Mouse (Mus musculus): ENCODE results near the gene Slc39a11. TPM values are rescaled to one million over a fixed set of nuclear protein-coding genes. Genes with fewer than 3 reads are reported as not detected.
"Not testable (repeated sequence)": the region's sequence is repeated elsewhere in the genome, so short reads cannot be mapped to it uniquely, and the experiment has no call there.

Slc39a11 gene
- polyA plus RNA-seq, 2 experiments from 2014 or later = 12.5 to 17.1 TPM

GRCm38 (mm10) chr11:113667122-113667521 is 17.2 kb upstream of the Slc39a11 start:
- ATAC-seq = no peak

GRCm38 (mm10) chr11:113666648-113667047 is 16.8 kb upstream of the Slc39a11 start:
- ATAC-seq = peak; percentile 60

- ATAC-seq = no peak
These were observed 16.3 kb upstream of the Slc39a11 start for GRCm38 (mm10) chr11:113666205-113666604.

GRCm38 (mm10) chr11:113664279-113664678 is 14.4 kb upstream of the Slc39a11 start:
- no peak for ATAC-seq

GRCm38 (mm10) chr11:113661835-113662351 is 12.0 kb upstream of the Slc39a11 start:
- no peak for ATAC-seq

GRCm38 (mm10) chr11:113660940-113661339 is 11.1 kb upstream of the Slc39a11 start:
- ATAC-seq = no peak

- not testable (repeated sequence) for ATAC-seq
These were observed 10.3 kb upstream of the Slc39a11 start for GRCm38 (mm10) chr11:113660213-113660612.

- peak; percentile 67 for ATAC-seq
These were observed 8.9 kb upstream of the Slc39a11 start for GRCm38 (mm10) chr11:113658763-113659162.

- no peak for ATAC-seq
These were observed 8.4 kb upstream of the Slc39a11 start for GRCm38 (mm10) chr11:113658319-113658718.

- no peak for ATAC-seq
These were observed 7.3 kb upstream of the Slc39a11 start for GRCm38 (mm10) chr11:113657221-113657620.

- no peak for ATAC-seq
These were observed 6.6 kb upstream of the Slc39a11 start for GRCm38 (mm10) chr11:113656511-113656932.

GRCm38 (mm10) chr11:113654561-113655270 is 4.8 kb upstream of the Slc39a11 start:
- ATAC-seq = no peak

- no peak for ATAC-seq
These were observed 4.2 kb upstream of the Slc39a11 start for GRCm38 (mm10) chr11:113654105-113654504.

GRCm38 (mm10) chr11:113652516-113652915 is 2.6 kb upstream of the Slc39a11 start:
- no peak for ATAC-seq

GRCm38 (mm10) chr11:113651907-113652273 is 2.0 kb upstream of the Slc39a11 start:
- no peak for ATAC-seq

GRCm38 (mm10) chr11:113651206-113651906 is 1.5 kb upstream of the Slc39a11 start:
- ATAC-seq = no peak

- ATAC-seq = peak; percentile 24
These were observed 1.1 kb downstream of the Slc39a11 start, which contains the start of gene Cog1 for GRCm38 (mm10) chr11:113648690-113649352. Cog1 (plus strand) TSS chr11:113649169.

GRCm38 (mm10) chr11:113648152-113648551 is 1.7 kb downstream of the Slc39a11 start:
- ATAC-seq = peak; percentile 69

GRCm38 (mm10) chr11:113645181-113645580 is 4.7 kb downstream of the Slc39a11 start:
- no peak for ATAC-seq

GRCm38 (mm10) chr11:113638680-113639079 is 11.2 kb downstream of the Slc39a11 start:
- ATAC-seq = no peak

- no peak for ATAC-seq
These were observed 15.2 kb downstream of the Slc39a11 start for GRCm38 (mm10) chr11:113634699-113635121.

GRCm38 (mm10) chr11:113633398-113633797 is 16.5 kb downstream of the Slc39a11 start:
- no peak for ATAC-seq

GRCm38 (mm10) chr11:113632303-113632702 is 17.6 kb downstream of the Slc39a11 start:
- ATAC-seq = no peak
